In genomic region chr8:8649536-8649935, GRCm38 (mm10) we compare ENCODE assay signal across 11 mouse cellular contexts. TPM values are rescaled to one million over a fixed set of nuclear protein-coding genes. Genes with fewer than 3 reads are reported as not detected.
DNase-seq lines count a peak whose midpoint lies in the region; ATAC-seq and TF ChIP-seq lines count a peak whose summit lies in the region.
"Had no signal": no experiment of that assay in that cellular context is flagged by ENCODE, and none has a peak within 500 bp of the region (broad histone marks: within the 10 kb centered on the region; RNA-seq: fewer than 3 reads in every experiment).

No protein-coding gene starts in this region.

- H3K4me1 ChIP-seq in kidney, postnatal 0 days (replicated peaks; ENCODE audit: insufficient read depth, low read length): peaks cover 5% of the 10 kb centered on the region
- H3K4me1 ChIP-seq in kidney, adult 2 months (ENCODE audit: control insufficient read depth, insufficient read depth, low read length): peaks cover 5% of the 10 kb centered on the region; the same call in 1 of the 2 replicates
- H3K4me1 ChIP-seq in embryonic facial prominence, embryonic 12.5 days: peaks cover 60% of the 10 kb centered on the region
- H3K4me1 ChIP-seq in forebrain, postnatal 0 days (ENCODE audit: insufficient read depth): peaks cover 69% of the 10 kb centered on the region
- H3K4me1 ChIP-seq: megakaryocyte, embryonic 14.5 days had no signal

- no peak overlapping the region for H3K27ac ChIP-seq in kidney, postnatal 0 days
- no peak overlapping the region for H3K27ac ChIP-seq in kidney, adult 2 months (ENCODE audit: insufficient read depth, low read depth, low read length)
- H3K27ac ChIP-seq in embryonic facial prominence, embryonic 12.5 days: peak overlapping the region; percentile 55; the same call in 1 of the 2 replicates
- H3K27ac ChIP-seq in forebrain, postnatal 0 days (ENCODE audit: low read depth, low read length): peak overlapping the region; percentile 83

- no peak for ATAC-seq in kidney, postnatal 0 days (replicated peaks; ENCODE audit: low FRiP score, low read depth)
- ATAC-seq in embryonic facial prominence, embryonic 12.5 days (ENCODE audit: insufficient number of reproducible peaks, insufficient read depth, low FRiP score, low TSS enrichment): no peak
- peak; percentile 62 for ATAC-seq in forebrain, postnatal 0 days

- 74% methylated on average over 3 of the region's 3 CpGs for WGBS in kidney, postnatal 0 days
- WGBS in kidney, adult 2 months: 82% methylated on average over 3 of the region's 3 CpGs
- WGBS in embryonic facial prominence, embryonic 12.5 days: 90% methylated on average over 3 of the region's 3 CpGs
- 58% methylated on average over 3 of the region's 3 CpGs for WGBS in forebrain, postnatal 0 days

- no peak overlapping the region for H3K4me3 ChIP-seq in kidney, postnatal 0 days (replicated peaks; ENCODE audit: low read depth, low read length)
- no peak overlapping the region for H3K4me3 ChIP-seq in kidney, adult 2 months (ENCODE audit: insufficient read depth, low read depth, low read length)
- no peak overlapping the region for H3K4me3 ChIP-seq in embryonic facial prominence, embryonic 12.5 days
- peak overlapping the region; percentile 11; the same call in 1 of the 2 replicates for H3K4me3 ChIP-seq in forebrain, postnatal 0 days (ENCODE audit: low read depth, low read length)
- H3K4me3 ChIP-seq: megakaryocyte, embryonic 14.5 days had no signal

- H3K36me3 ChIP-seq in kidney, postnatal 0 days (ENCODE audit: insufficient read depth, low read length): no peaks in the 10 kb centered on the region
- H3K36me3 ChIP-seq in kidney, adult 2 months (ENCODE audit: control insufficient read depth, insufficient read depth, low read length): no peaks in the 10 kb centered on the region
- peaks cover 7% of the 10 kb centered on the region; the same call in 1 of the 2 replicates for H3K36me3 ChIP-seq in embryonic facial prominence, embryonic 12.5 days
- 0 out of 2 replicates have a peak, but pooled peaks cover 2% of the 10 kb centered on the region for H3K36me3 ChIP-seq in forebrain, postnatal 0 days (ENCODE audit: insufficient read depth)

- TF ChIP-seq CTCF in kidney, postnatal 0 days (IDR thresholded peaks at IDR 0.05; ENCODE audit: low read depth): no peak
- no peak for TF ChIP-seq CTCF in kidney, adult 2 months (conservative IDR thresholded peaks at IDR 0.05; ENCODE audit: insufficient read depth, insufficient read length, low read depth, low read length)
- TF ChIP-seq CTCF in forebrain, postnatal 0 days (IDR thresholded peaks at IDR 0.05; ENCODE audit: low read depth): no peak

- no peak for TF ChIP-seq POLR2A in kidney, adult 2 months (IDR thresholded peaks at IDR 0.05; ENCODE audit: low read depth, low read length)

- H3K27me3 ChIP-seq in kidney, postnatal 0 days (ENCODE audit: insufficient read depth, low read length): no peaks in the 10 kb centered on the region
- no peaks in the 10 kb centered on the region for H3K27me3 ChIP-seq in kidney, adult 2 months (replicated peaks; ENCODE audit: control insufficient read depth, insufficient read depth, low read length)
- no peaks in the 10 kb centered on the region for H3K27me3 ChIP-seq in embryonic facial prominence, embryonic 12.5 days
- H3K27me3 ChIP-seq in forebrain, postnatal 0 days (ENCODE audit: insufficient read depth, low read length): no peaks in the 10 kb centered on the region

- no peak overlapping the region for H3K9ac ChIP-seq in kidney, postnatal 0 days (ENCODE audit: low read depth, low read length)
- H3K9ac ChIP-seq in embryonic facial prominence, embryonic 12.5 days: no peak overlapping the region
- H3K9ac ChIP-seq in forebrain, postnatal 0 days: peak overlapping the region; percentile 33

- no peaks in the 10 kb centered on the region for H3K9me3 ChIP-seq in kidney, postnatal 0 days (replicated peaks; ENCODE audit: low read length)
- no peaks in the 10 kb centered on the region for H3K9me3 ChIP-seq in embryonic facial prominence, embryonic 12.5 days
- no peaks in the 10 kb centered on the region for H3K9me3 ChIP-seq in forebrain, postnatal 0 days (ENCODE audit: low read length)
- H3K9me3 ChIP-seq: megakaryocyte, embryonic 14.5 days had no signal

- no peak for DNase-seq in kidney, postnatal 0 days (ENCODE audit: low spot score)
- no peak for DNase-seq in kidney, adult 2 months
- no peak for DNase-seq in forebrain, postnatal 0 days
- DNase-seq in lung, postnatal 25 days (ENCODE audit: low spot score): peak; percentile 18
- no peak for DNase-seq in embryo, embryonic 10.5 days (ENCODE audit: low spot score)
- DNase-seq in urinary bladder, postnatal 14 days (ENCODE audit: low spot score): no peak
- DNase-seq in B cell, adult 2 months: no peak
- DNase-seq: cerebellum, adult 11 months; kidney, adult 18-20 months had no signal

- H3K4me2 ChIP-seq in kidney, postnatal 0 days (ENCODE audit: low read length): peak overlapping the region; percentile 16; the same call in 1 of the 2 replicates
- no peak overlapping the region for H3K4me2 ChIP-seq in embryonic facial prominence, embryonic 12.5 days (replicated peaks)
- peak overlapping the region; percentile 82 for H3K4me2 ChIP-seq in forebrain, postnatal 0 days (ENCODE audit: low read depth)

RNA-seq across cellular contexts. Expression of gene Efnb2, which starts 11.5 kb away (rescaled TPM):
- polyA plus RNA-seq in kidney, postnatal 0 days (2015; fragmentation: Nextera tagmentation; extraction: Ambion mirVana): 24.0 and 27.4 TPM in 2 replicates
- polyA plus RNA-seq in kidney, adult 2 months (2012; rRNA removed): 31.8 and 44.8 TPM in 2 replicates
- polyA plus RNA-seq in embryonic facial prominence, embryonic 12.5 days (2016; fragmentation: Nextera tagmentation; extraction: Ambion mirVana): 49.4 and 51.6 TPM in 2 replicates
- total RNA-seq in forebrain, postnatal 0 days (2014; rRNA removed): 50.9 and 53.5 TPM in 2 replicates
- polyA plus RNA-seq in forebrain, postnatal 0 days (2015; fragmentation: Nextera tagmentation; extraction: Ambion mirVana): 29.5 and 29.6 TPM in 2 replicates

RNA-seq across cellular contexts. Expression of gene Arglu1, which starts 40.8 kb away (rescaled TPM):
- polyA plus RNA-seq in kidney, postnatal 0 days (2015; fragmentation: Nextera tagmentation; extraction: Ambion mirVana): 160 and 169 TPM in 2 replicates
- polyA plus RNA-seq in kidney, adult 2 months (2012; rRNA removed): 16.0 and 20.5 TPM in 2 replicates
- 209 and 217 TPM in 2 replicates for polyA plus RNA-seq in embryonic facial prominence, embryonic 12.5 days (2016; fragmentation: Nextera tagmentation; extraction: Ambion mirVana)
- total RNA-seq in forebrain, postnatal 0 days (2014; rRNA removed): 115 and 154 TPM in 2 replicates
- polyA plus RNA-seq in forebrain, postnatal 0 days (2015; fragmentation: Nextera tagmentation; extraction: Ambion mirVana): 101 and 143 TPM in 2 replicates

Comparison
In these comparisons a context has a peak if more than half of its experiments do, and no peak if none do; other contexts are left out.
1. H3K27ac ChIP-seq: peak in embryonic facial prominence, embryonic 12.5 days (single experiment) and forebrain, postnatal 0 days (single experiment); none in kidney, postnatal 0 days (single experiment) and kidney, adult 2 months (single experiment).